Mouse (Mus musculus): ENCODE measurements around the gene Nrde2. TPM values are rescaled to one million over a fixed set of nuclear protein-coding genes. Genes with fewer than 3 reads are reported as not detected.

Nrde2 gene
- polyA plus RNA-seq, 1 experiment from 2014 or later: 4.7 TPM

DNA sequence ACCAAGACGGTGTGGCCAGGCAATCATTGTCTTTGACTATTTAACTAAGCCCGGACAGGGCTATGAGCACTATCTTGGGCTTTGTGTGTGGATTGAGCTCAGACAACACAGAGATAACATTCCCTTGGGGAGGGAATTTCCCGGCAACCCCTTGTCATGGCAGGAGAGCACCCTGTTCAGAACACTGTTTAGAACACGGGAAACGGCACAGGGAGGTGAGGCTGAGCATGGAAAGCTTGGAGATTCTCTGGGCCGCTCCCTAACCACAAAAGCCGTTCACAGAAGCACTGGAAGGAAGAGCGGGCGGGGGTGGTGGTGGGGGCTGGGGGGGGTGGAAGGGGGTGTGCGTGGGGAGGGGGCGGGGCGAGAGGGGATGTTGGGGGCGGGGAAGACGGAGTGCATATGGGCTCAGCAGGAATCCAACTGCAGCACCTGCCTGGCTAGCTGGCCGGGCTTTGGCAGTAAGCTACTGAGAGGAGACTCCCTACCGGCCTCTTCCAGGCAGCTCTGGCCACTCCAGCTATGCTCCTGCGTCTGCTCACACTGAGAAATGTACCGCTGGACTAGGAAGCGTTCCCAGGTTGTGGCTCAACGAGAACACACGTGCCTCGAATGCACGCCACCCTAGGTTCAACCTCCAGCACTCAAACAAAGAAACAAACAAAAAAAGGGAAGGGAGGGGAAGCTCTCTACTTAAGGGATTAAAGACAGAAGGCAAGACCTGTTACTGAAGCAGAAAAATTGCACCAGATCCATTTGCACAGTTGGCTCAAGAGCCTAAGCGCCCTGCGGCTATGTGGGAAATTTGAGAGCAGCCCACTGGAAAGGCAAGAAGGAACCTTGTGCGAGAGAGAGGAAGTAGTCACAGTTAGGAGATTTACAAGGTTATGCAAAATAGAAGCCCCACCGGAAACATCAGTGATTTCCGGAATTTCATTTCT lies 8.7 kb upstream of the Nrde2 start:
- Histone ChIP-seq H3K36me3 (replicated peaks; ENCODE audit: insufficient read depth, low read length) (no peaks in the 10 kb centered on the region), H3K4me1 (ENCODE audit: insufficient read depth) (peaks cover 12% of the 10 kb centered on the region), H3K4me3 (ENCODE audit: low read depth, low read length) (peak overlapping the region; percentile 29; the same call in 1 of the 2 replicates), H3K4me2 (ENCODE audit: low read depth, low read length) (peak overlapping the region; percentile 74), H3K27me3 (ENCODE audit: insufficient read depth, low read length) (no peaks in the 10 kb centered on the region), H3K9me3 (ENCODE audit: low read length) (no peaks in the 10 kb centered on the region), H3K27ac (ENCODE audit: low read depth) (peak overlapping the region; percentile 67), H3K9ac (replicated peaks) (peak overlapping the region; percentile 51)
- TF ChIP-seq EP300 (IDR thresholded peaks at IDR 0.05; ENCODE audit: low read depth): 0 out of 2 replicates have a peak, but pooled peaks have one; percentile 13
- TF ChIP-seq CTCF (IDR thresholded peaks at IDR 0.05; ENCODE audit: low read depth): no peak
- ATAC-seq (peak; percentile 61), DNase-seq (peak; percentile 30)
- 5% methylated on average over 27 of the region's 28 CpGs for WGBS (ENCODE audit: insufficient replicate concordance)

DNA sequence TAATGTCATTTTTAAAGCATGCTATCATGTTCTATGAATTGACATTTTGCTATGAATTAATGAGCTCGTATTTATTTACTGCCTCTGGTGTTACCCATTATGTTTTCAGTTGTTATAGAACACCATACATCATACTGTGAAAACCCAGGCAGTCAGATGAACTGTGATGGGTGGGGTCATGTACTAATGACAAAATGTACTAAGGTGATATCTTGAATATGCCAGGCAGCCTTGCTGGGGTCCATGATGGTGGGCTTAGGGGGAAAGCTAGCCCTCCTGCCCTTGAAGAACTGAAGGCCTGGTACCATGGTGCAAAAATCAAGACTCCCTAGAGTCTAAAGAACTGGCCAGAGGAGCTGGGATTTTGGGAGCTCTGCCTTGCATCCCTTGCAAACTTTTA lies 8.0 kb upstream of the Nrde2 start:
- no peak for TF ChIP-seq EP300 (IDR thresholded peaks at IDR 0.05; ENCODE audit: low read depth)
- TF ChIP-seq CTCF (IDR thresholded peaks at IDR 0.05; ENCODE audit: low read depth): no peak
- Histone ChIP-seq H3K27me3 (ENCODE audit: insufficient read depth, low read length) (no peaks in the 10 kb centered on the region), H3K4me3 (ENCODE audit: low read depth, low read length) (no peak overlapping the region), H3K4me2 (ENCODE audit: low read depth, low read length) (0 out of 2 replicates have a peak overlapping the region, but pooled peaks have one; percentile 74), H3K36me3 (replicated peaks; ENCODE audit: insufficient read depth, low read length) (no peaks in the 10 kb centered on the region), H3K27ac (ENCODE audit: low read depth) (0 out of 2 replicates have a peak overlapping the region, but pooled peaks have one; percentile 67), H3K4me1 (ENCODE audit: insufficient read depth) (peaks cover 12% of the 10 kb centered on the region), H3K9me3 (ENCODE audit: low read length) (no peaks in the 10 kb centered on the region), H3K9ac (replicated peaks) (no peak overlapping the region)
- no peak for DNase-seq
- WGBS (ENCODE audit: insufficient replicate concordance): 80% methylated on average over 1 of the region's 1 CpGs
- no peak for ATAC-seq

DNA sequence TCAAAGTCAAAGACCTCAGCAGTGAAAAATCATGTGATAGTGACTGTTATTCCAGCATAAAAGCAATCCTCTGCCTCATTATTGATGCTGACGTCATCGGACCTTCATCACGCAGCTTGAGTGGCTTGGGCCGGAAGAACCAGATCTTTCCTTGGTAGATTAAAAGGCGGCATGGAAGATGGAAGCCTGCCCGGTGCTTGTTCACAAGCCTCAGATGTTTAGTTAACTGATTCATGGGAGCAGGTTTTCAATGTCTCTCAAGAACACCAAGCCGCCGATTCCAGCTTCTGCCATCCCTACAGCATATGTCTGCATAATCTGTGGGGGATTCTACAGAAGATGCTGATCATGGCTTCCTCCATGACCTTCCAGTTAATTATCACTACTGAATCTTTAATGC lies 7.5 kb upstream of the Nrde2 start:
- no peaks in the 10 kb centered on the region for H3K9me3 ChIP-seq (ENCODE audit: low read length)
- peaks cover 12% of the 10 kb centered on the region for H3K4me1 ChIP-seq (ENCODE audit: insufficient read depth)
- H3K27me3 ChIP-seq (ENCODE audit: insufficient read depth, low read length): no peaks in the 10 kb centered on the region
- H3K4me3 ChIP-seq (ENCODE audit: low read depth, low read length): no peak overlapping the region
- H3K4me2 ChIP-seq (ENCODE audit: low read depth, low read length): no peak overlapping the region
- 85% methylated on average over 8 of the region's 8 CpGs for WGBS (ENCODE audit: insufficient replicate concordance)
- DNase-seq (no peak), ATAC-seq (no peak)
- TF ChIP-seq CTCF (IDR thresholded peaks at IDR 0.05; ENCODE audit: low read depth) (no peak), EP300 (IDR thresholded peaks at IDR 0.05; ENCODE audit: low read depth) (no peak)
- H3K27ac ChIP-seq (ENCODE audit: low read depth): no peak overlapping the region
- no peaks in the 10 kb centered on the region for H3K36me3 ChIP-seq (replicated peaks; ENCODE audit: insufficient read depth, low read length)
- no peak overlapping the region for H3K9ac ChIP-seq (replicated peaks)

DNA sequence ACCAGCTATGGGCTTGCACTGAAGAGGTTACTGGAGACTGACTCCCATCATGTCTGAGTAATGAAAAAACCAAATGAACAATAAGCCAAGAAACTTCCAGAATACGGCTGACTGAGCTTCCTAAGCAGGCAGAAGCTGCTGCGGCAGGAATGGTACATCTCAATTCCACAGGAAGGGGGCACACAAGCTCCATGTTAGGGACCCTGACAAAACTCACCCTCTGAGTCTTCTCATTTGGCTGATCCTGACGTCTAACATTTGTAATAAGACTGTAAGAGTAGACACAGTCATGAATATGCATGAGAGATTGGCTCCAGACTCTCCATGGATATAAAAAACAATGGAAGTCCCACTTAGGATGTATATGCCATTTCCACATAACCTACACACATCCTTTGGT lies 6.7 kb upstream of the Nrde2 start:
- H3K4me3 ChIP-seq (ENCODE audit: low read depth, low read length): no peak overlapping the region
- ATAC-seq (no peak), DNase-seq (peak; percentile 27)
- no peaks in the 10 kb centered on the region for H3K27me3 ChIP-seq (ENCODE audit: insufficient read depth, low read length)
- no peaks in the 10 kb centered on the region for H3K36me3 ChIP-seq (replicated peaks; ENCODE audit: insufficient read depth, low read length)
- no peak overlapping the region for H3K27ac ChIP-seq (ENCODE audit: low read depth)
- TF ChIP-seq CTCF (IDR thresholded peaks at IDR 0.05; ENCODE audit: low read depth): peak; percentile 63
- TF ChIP-seq EP300 (IDR thresholded peaks at IDR 0.05; ENCODE audit: low read depth): no peak
- no peak overlapping the region for H3K9ac ChIP-seq (replicated peaks)
- no peaks in the 10 kb centered on the region for H3K9me3 ChIP-seq (ENCODE audit: low read length)
- H3K4me1 ChIP-seq (ENCODE audit: insufficient read depth): peaks cover 12% of the 10 kb centered on the region
- H3K4me2 ChIP-seq (ENCODE audit: low read depth, low read length): no peak overlapping the region
- 25% methylated on average over 3 of the region's 3 CpGs for WGBS (ENCODE audit: insufficient replicate concordance)

DNA sequence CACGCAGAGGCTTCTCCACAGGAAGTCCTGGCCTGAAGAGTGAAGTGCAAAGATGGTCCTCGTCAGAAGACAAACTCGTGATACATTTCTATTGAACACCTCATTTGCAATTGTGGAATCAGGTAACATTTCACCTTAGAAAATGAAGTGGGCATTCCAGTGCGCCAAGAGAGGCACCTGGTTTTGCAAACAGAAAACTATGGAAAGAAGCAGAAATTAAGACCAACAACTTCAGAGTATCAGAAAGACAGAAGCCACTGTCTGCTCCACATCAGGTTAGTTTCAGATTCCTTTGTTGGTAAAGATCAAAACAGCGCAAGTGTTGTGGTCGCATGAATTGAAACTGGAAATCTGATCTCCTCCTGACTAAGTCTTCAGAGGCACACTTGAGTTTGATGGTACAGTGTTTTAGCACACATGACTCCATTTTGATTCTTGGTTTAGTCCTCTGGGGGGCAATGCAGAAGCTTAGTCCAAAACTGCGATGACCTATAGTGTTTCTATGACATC lies 5.6 kb upstream of the Nrde2 start:
- no peaks in the 10 kb centered on the region for H3K9me3 ChIP-seq (ENCODE audit: low read length)
- no peak for DNase-seq
- no peak overlapping the region for H3K27ac ChIP-seq (ENCODE audit: low read depth)
- no peaks in the 10 kb centered on the region for H3K36me3 ChIP-seq (replicated peaks; ENCODE audit: insufficient read depth, low read length)
- peaks cover 12% of the 10 kb centered on the region for H3K4me1 ChIP-seq (ENCODE audit: insufficient read depth)
- H3K9ac ChIP-seq (replicated peaks): no peak overlapping the region
- no peak for ATAC-seq
- H3K27me3 ChIP-seq (ENCODE audit: insufficient read depth, low read length): no peaks in the 10 kb centered on the region
- H3K4me2 ChIP-seq (ENCODE audit: low read depth, low read length): no peak overlapping the region
- TF ChIP-seq CTCF (IDR thresholded peaks at IDR 0.05; ENCODE audit: low read depth) (no peak), EP300 (IDR thresholded peaks at IDR 0.05; ENCODE audit: low read depth) (no peak)
- WGBS (ENCODE audit: insufficient replicate concordance): 74% methylated on average over 7 of the region's 7 CpGs
- H3K4me3 ChIP-seq (ENCODE audit: low read depth, low read length): no peak overlapping the region

DNA sequence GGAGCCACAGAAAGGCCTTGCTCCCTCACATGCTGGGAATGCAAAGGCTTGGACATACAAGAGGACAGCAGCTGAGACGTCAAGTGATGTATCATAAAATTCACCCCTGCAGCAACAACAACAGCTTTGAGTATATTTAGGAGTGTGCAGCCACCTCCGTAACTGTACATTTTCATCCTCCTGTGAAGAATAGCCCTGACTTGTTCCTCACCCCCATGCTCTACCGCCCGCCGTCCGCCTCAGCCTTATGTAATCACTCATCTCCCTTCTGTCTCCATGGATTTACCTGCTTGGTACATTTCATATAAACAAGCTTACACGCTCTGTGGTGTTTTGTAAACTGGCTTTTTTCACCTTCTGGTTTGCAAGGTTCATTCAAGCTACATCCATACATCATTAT lies 7.0 kb downstream of the Nrde2 start:
- DNase-seq (no peak), ATAC-seq (no peak)
- H3K9ac ChIP-seq (replicated peaks): no peak overlapping the region
- 90% methylated on average over 7 of the region's 7 CpGs for WGBS (ENCODE audit: insufficient replicate concordance)
- peaks cover 31% of the 10 kb centered on the region for H3K36me3 ChIP-seq (replicated peaks; ENCODE audit: insufficient read depth, low read length)
- no peaks in the 10 kb centered on the region for H3K27me3 ChIP-seq (ENCODE audit: insufficient read depth, low read length)
- TF ChIP-seq EP300 (IDR thresholded peaks at IDR 0.05; ENCODE audit: low read depth): no peak
- no peak for TF ChIP-seq CTCF (IDR thresholded peaks at IDR 0.05; ENCODE audit: low read depth)
- H3K27ac ChIP-seq (ENCODE audit: low read depth): no peak overlapping the region
- H3K4me3 ChIP-seq (ENCODE audit: low read depth, low read length): no peak overlapping the region
- no peaks in the 10 kb centered on the region for H3K4me1 ChIP-seq (ENCODE audit: insufficient read depth)
- no peak overlapping the region for H3K4me2 ChIP-seq (ENCODE audit: low read depth, low read length)
- H3K9me3 ChIP-seq (ENCODE audit: low read length): no peaks in the 10 kb centered on the region
